Mouse (Mus musculus) lung, postnatal 0 days (tissue): Measurements from ENCODE around the gene Dnali1.

Experiments
- CTCF ChIP-seq: IDR thresholded peaks from 2 replicates; pipeline ENCODE4 v1.5.1; 2016; ENCODE audit warnings: antibody characterized with exemption, mild to moderate bottlenecking
- EP300 ChIP-seq: IDR thresholded peaks from 2 replicates; pipeline ENCODE4 v1.6.1; 2016; ENCODE audit warnings: antibody characterized with exemption, mild to moderate bottlenecking, control low read depth

GRCm38 (mm10) chr4:125099458-125099857 is 34.0 kb upstream of the Dnali1 start:
- peak; percentile 98 for TF ChIP-seq CTCF
- no peak for TF ChIP-seq EP300
